Mouse (Mus musculus) lung, embryonic 15.5 days (tissue): Measurements from ENCODE around the gene Prss56. TPM values are rescaled to one million over a fixed set of nuclear protein-coding genes. Genes with fewer than 3 reads are reported as not detected.

ENCODE experiments used
- ATAC-seq: fragments of 200-750 bp; cut with Nextera tagmentation; 2 replicates; pipeline ENCODE4 v1.8.0; 2017; ENCODE audit warnings: moderate number of reproducible peaks, borderline replicate concordance; ENCODE audit not compliant: low FRiP score, low TSS enrichment; ENCODE audit errors: extremely low read depth
- H3K27ac ChIP-seq: fragments of 300-500 bp; sonication (generic); 2 replicates; pipeline ENCODE4 v1.5.1; 2015; ENCODE audit warnings: moderate library complexity, mild to moderate bottlenecking, inconsistent platforms
- H3K27me3 ChIP-seq: fragments of 300-500 bp; sonication (generic); 2 replicates; pipeline ENCODE4 v1.6.1; 2015; ENCODE audit warnings: inconsistent platforms
- H3K36me3 ChIP-seq: fragments of 300-500 bp; sonication (generic); 2 replicates; pipeline ENCODE4 v1.6.1; 2015; ENCODE audit warnings: inconsistent platforms
- H3K4me1 ChIP-seq: fragments of 300-500 bp; sonication (generic); 2 replicates; pipeline ENCODE4 v1.6.1; 2015; ENCODE audit warnings: inconsistent platforms
- H3K4me2 ChIP-seq: fragments of 300-500 bp; sonication (generic); 2 replicates; pipeline ENCODE4 v1.6.1; 2015; ENCODE audit warnings: inconsistent platforms, mild to moderate bottlenecking, moderate library complexity
- H3K4me3 ChIP-seq: fragments of 300-500 bp; sonication (generic); 2 replicates; pipeline ENCODE4 v1.5.1; 2015; ENCODE audit warnings: mild to moderate bottlenecking, inconsistent platforms
- H3K9ac ChIP-seq: fragments of 300-500 bp; sonication (generic); 2 replicates; pipeline ENCODE4 v1.6.1; 2015; ENCODE audit warnings: inconsistent platforms
- H3K9me3 ChIP-seq: fragments of 300-500 bp; sonication (generic); 2 replicates; pipeline ENCODE4 v1.6.1; 2016; ENCODE audit warnings: inconsistent platforms
- WGBS: fragments of 180-500 bp; shearing (Covaris S2); methylation state at CpG from one replicate; pipeline ENCODE4 v1.1.7; 2015; 5-methylcytosine and 5-hydroxymethylcytosine counted together
- polyA plus RNA-seq: library from polyadenylated mRNA; unstranded; fragments of >200 nt; fragmentation: Nextera tagmentation; extraction: Ambion mirVana; gene quantifications from 2 replicates; pipeline ENCODE4 v1.2.1, GENCODE M21; 2015

Gene Prss56
- polyA plus RNA-seq, 1 experiment from 2014 or later, result not detected

GRCm38 (mm10) chr1:87164164-87164795 is 18.8 kb upstream of the Prss56 start:
- Histone ChIP-seq H3K4me3 (no peak overlapping the region), H3K27me3 (peaks cover 46% of the 10 kb centered on the region; the same call in 1 of the 2 replicates), H3K36me3 (no peaks in the 10 kb centered on the region), H3K9me3 (no peaks in the 10 kb centered on the region), H3K27ac (no peak overlapping the region), H3K9ac (no peak overlapping the region), H3K4me1 (no peaks in the 10 kb centered on the region), H3K4me2 (no peak overlapping the region)
- 23% methylated on average over 11 of the region's 11 CpGs for WGBS
- no peak for ATAC-seq

GRCm38 (mm10) chr1:87164796-87165184 is 18.3 kb upstream of the Prss56 start:
- 45% methylated on average over 9 of the region's 9 CpGs for WGBS
- no peaks in the 10 kb centered on the region for H3K36me3 ChIP-seq
- no peak overlapping the region for H3K4me3 ChIP-seq
- no peak for ATAC-seq
- H3K9me3 ChIP-seq, result no peaks in the 10 kb centered on the region
- no peak overlapping the region for H3K4me2 ChIP-seq
- H3K27me3 ChIP-seq, result peaks cover 48% of the 10 kb centered on the region; the same call in 1 of the 2 replicates
- no peaks in the 10 kb centered on the region for H3K4me1 ChIP-seq
- H3K9ac ChIP-seq, result no peak overlapping the region
- no peak overlapping the region for H3K27ac ChIP-seq

GRCm38 (mm10) chr1:87170458-87170857 is 12.7 kb upstream of the Prss56 start:
- Histone ChIP-seq H3K36me3 (no peaks in the 10 kb centered on the region), H3K4me1 (peaks cover 5% of the 10 kb centered on the region; the same call in 1 of the 2 replicates), H3K9me3 (no peaks in the 10 kb centered on the region), H3K4me3 (no peak overlapping the region), H3K4me2 (no peak overlapping the region), H3K27ac (no peak overlapping the region), H3K9ac (no peak overlapping the region), H3K27me3 (peaks cover 68% of the 10 kb centered on the region)
- ATAC-seq, result no peak
- 10% methylated on average over 19 of the region's 19 CpGs for WGBS

- WGBS, result 94% methylated on average over 1 of the region's 1 CpGs
- H3K36me3 ChIP-seq, result no peaks in the 10 kb centered on the region
These were observed 11.8 kb upstream of the Prss56 start for GRCm38 (mm10) chr1:87171312-87171711.

GRCm38 (mm10) chr1:87172316-87172715 is 10.8 kb upstream of the Prss56 start:
- 33% methylated on average over 9 of the region's 9 CpGs for WGBS

More at GRCm38 (mm10) chr1:87171312-87171711, 11.8 kb upstream of the Prss56 start:
- Histone ChIP-seq H3K4me3 (no peak overlapping the region), H3K4me1 (peaks cover 14% of the 10 kb centered on the region), H3K27ac (no peak overlapping the region), H3K9ac (no peak overlapping the region), H3K9me3 (no peaks in the 10 kb centered on the region), H3K4me2 (no peak overlapping the region), H3K27me3 (peaks cover 59% of the 10 kb centered on the region)
- no peak for ATAC-seq

GRCm38 (mm10) chr1:87174006-87174955 is 8.8 kb upstream of the Prss56 start:
- no peaks in the 10 kb centered on the region for H3K36me3 ChIP-seq
- no peak overlapping the region for H3K4me2 ChIP-seq
- H3K27ac ChIP-seq, result no peak overlapping the region
- no peak overlapping the region for H3K4me3 ChIP-seq
- H3K9me3 ChIP-seq, result no peaks in the 10 kb centered on the region
- 0 out of 2 replicates have a peak, but pooled peaks have one; percentile 31 for ATAC-seq
- H3K27me3 ChIP-seq, result peaks cover 48% of the 10 kb centered on the region
- H3K4me1 ChIP-seq, result peaks cover 14% of the 10 kb centered on the region
- H3K9ac ChIP-seq, result no peak overlapping the region
- WGBS, result 25% methylated on average over 28 of the region's 28 CpGs

More at GRCm38 (mm10) chr1:87172316-87172715, 10.8 kb upstream of the Prss56 start:
- no peaks in the 10 kb centered on the region for H3K9me3 ChIP-seq
- ATAC-seq, result no peak
- H3K4me3 ChIP-seq, result no peak overlapping the region
- H3K4me1 ChIP-seq, result peaks cover 14% of the 10 kb centered on the region
- H3K27ac ChIP-seq, result no peak overlapping the region
- H3K36me3 ChIP-seq, result no peaks in the 10 kb centered on the region
- H3K9ac ChIP-seq, result no peak overlapping the region
- H3K4me2 ChIP-seq, result no peak overlapping the region
- H3K27me3 ChIP-seq, result peaks cover 53% of the 10 kb centered on the region

- peak; percentile 78; the same call in 1 of the 2 replicates for ATAC-seq
- peaks cover 35% of the 10 kb centered on the region for H3K27me3 ChIP-seq
- H3K36me3 ChIP-seq, result no peaks in the 10 kb centered on the region
- no peak overlapping the region for H3K4me3 ChIP-seq
- H3K9me3 ChIP-seq, result no peaks in the 10 kb centered on the region
- peaks cover 14% of the 10 kb centered on the region for H3K4me1 ChIP-seq
- no peak overlapping the region for H3K27ac ChIP-seq
- no peak overlapping the region for H3K9ac ChIP-seq
- WGBS, result 16% methylated on average over 11 of the region's 11 CpGs
- H3K4me2 ChIP-seq, result no peak overlapping the region
These were observed 7.2 kb upstream of the Prss56 start for GRCm38 (mm10) chr1:87175852-87176292.

GRCm38 (mm10) chr1:87180896-87181295 is 2.2 kb upstream of the Prss56 start:
- no peak overlapping the region for H3K4me2 ChIP-seq
- no peak overlapping the region for H3K9ac ChIP-seq
- ATAC-seq, result no peak
- peaks cover 44% of the 10 kb centered on the region for H3K27me3 ChIP-seq
- H3K4me1 ChIP-seq, result peaks cover 9% of the 10 kb centered on the region; the same call in 1 of the 2 replicates
- H3K9me3 ChIP-seq, result no peaks in the 10 kb centered on the region
- no peak overlapping the region for H3K27ac ChIP-seq
- H3K36me3 ChIP-seq, result no peaks in the 10 kb centered on the region
- H3K4me3 ChIP-seq, result no peak overlapping the region
- 30% methylated on average over 5 of the region's 5 CpGs for WGBS

GRCm38 (mm10) chr1:87183998-87184750 is 1.1 kb downstream of the Prss56 start:
- Histone ChIP-seq H3K9me3 (no peaks in the 10 kb centered on the region), H3K27me3 (peaks cover 74% of the 10 kb centered on the region), H3K36me3 (no peaks in the 10 kb centered on the region), H3K4me1 (peaks cover 14% of the 10 kb centered on the region), H3K27ac (no peak overlapping the region), H3K4me3 (no peak overlapping the region), H3K9ac (no peak overlapping the region), H3K4me2 (peak overlapping the region; percentile 39; the same call in 1 of the 2 replicates)
- WGBS, result 30% methylated on average over 15 of the region's 15 CpGs
- no peak for ATAC-seq

- H3K4me2 ChIP-seq, result peak overlapping the region; percentile 39; the same call in 1 of the 2 replicates
- H3K27me3 ChIP-seq, result peaks cover 74% of the 10 kb centered on the region
- no peaks in the 10 kb centered on the region for H3K9me3 ChIP-seq
- H3K36me3 ChIP-seq, result no peaks in the 10 kb centered on the region
- 7% methylated on average over 20 of the region's 20 CpGs for WGBS
- no peak overlapping the region for H3K9ac ChIP-seq
- peak; percentile 12; the same call in 1 of the 2 replicates for ATAC-seq
- no peak overlapping the region for H3K27ac ChIP-seq
- H3K4me3 ChIP-seq, result no peak overlapping the region
- H3K4me1 ChIP-seq, result peaks cover 14% of the 10 kb centered on the region
These were observed 1.6 kb downstream of the Prss56 start for GRCm38 (mm10) chr1:87184751-87185139.

- Histone ChIP-seq H3K4me1 (peaks cover 14% of the 10 kb centered on the region), H3K27me3 (peaks cover 71% of the 10 kb centered on the region), H3K36me3 (no peaks in the 10 kb centered on the region), H3K9ac (no peak overlapping the region), H3K4me2 (no peak overlapping the region), H3K27ac (no peak overlapping the region), H3K9me3 (no peaks in the 10 kb centered on the region), H3K4me3 (no peak overlapping the region)
- ATAC-seq, result no peak
- 12% methylated on average over 12 of the region's 13 CpGs for WGBS
These were observed 2.4 kb downstream of the Prss56 start for GRCm38 (mm10) chr1:87185526-87185925.
